Mouse (Mus musculus): ENCODE results near the gene Apom. TPM values are rescaled to one million over a fixed set of nuclear protein-coding genes. Genes with fewer than 3 reads are reported as not detected.

Gene Apom
- polyA plus RNA-seq, 1 experiment from 2014 or later, result 0.18 TPM

DNA sequence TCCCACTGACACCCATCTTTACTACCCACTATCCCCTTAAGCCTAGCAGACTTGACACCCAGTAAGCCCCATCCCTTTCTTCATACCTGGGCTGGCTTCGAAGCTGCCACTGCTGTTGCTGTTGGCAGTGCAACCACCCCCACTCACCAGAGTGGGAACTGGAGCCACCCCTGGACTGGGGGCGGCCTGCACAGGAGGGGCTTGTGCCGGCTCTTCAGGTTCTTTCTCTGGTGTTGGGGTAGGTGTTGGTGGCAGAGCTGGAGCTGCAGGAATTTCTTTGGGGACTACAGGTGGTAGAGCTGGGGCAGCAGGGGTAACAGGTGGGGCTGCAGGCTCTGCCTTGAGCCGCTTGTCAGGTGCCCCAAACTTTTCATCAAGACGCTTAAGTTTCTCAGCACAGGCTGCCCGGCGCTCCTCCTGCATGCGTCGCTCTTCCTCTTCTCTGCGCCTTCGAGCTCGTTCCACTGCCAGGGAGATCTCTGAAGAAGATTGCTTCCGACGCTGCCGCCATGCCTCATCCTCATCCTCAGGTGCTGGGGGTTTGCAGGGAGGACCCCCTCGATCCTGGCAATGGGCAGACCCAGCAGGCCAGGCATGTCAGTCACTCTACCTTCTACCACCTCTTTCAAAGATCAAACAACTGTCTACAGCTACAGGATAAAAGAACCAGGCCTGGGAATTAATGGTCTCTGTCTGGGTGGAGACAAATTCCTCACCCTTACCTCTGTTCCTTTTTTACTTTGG lies 27.2 kb upstream of the Apom start:
- DNase-seq (ENCODE audit: low spot score), result no peak

DNA sequence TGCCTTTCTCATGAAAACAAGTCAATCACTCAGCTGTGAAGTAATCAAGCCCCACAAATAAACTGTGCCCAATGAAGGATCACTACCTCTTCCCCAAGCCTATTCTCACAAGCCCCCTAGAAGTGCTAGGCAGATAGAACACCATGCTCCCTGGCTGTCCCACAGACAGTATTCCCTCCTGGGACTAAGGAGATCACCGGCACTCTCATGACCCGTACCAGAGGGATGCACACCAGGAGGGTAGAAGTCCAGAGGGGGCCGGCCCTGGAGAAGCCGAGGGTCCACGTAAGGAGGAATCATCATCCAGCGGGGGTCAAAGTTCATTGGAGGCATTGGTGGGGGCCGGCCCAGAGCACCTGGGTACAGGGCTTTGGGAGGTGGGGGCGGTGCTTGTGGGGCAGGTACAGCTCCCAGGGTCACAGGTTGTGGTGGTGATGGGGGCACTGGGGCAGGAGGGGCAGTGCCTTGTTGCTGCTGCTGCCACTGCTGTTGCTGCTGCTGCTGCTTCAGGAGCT lies 25.9 kb upstream of the Apom start:
- DNase-seq (ENCODE audit: low spot score), result no peak

DNA sequence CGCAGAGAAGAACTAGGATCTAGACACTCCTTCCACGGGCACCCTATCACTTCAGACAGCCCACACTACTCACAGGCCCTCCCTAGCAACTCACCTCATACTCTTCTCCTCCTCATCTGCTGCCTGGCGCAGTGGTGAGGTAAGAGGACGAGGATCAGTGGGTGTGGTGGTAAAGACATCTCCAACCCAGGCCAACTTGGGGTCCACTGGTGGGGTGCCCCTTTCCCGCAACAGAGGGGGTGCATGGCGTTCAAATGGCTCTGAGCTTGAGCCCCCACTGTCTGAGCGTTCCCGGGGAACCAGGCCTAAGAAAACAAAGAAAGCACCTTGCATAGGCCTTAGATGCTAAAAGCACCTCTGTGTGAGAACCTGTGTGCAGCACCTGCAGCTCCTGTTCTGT lies 25.4 kb upstream of the Apom start:
- no peak for DNase-seq (ENCODE audit: low spot score)

DNA sequence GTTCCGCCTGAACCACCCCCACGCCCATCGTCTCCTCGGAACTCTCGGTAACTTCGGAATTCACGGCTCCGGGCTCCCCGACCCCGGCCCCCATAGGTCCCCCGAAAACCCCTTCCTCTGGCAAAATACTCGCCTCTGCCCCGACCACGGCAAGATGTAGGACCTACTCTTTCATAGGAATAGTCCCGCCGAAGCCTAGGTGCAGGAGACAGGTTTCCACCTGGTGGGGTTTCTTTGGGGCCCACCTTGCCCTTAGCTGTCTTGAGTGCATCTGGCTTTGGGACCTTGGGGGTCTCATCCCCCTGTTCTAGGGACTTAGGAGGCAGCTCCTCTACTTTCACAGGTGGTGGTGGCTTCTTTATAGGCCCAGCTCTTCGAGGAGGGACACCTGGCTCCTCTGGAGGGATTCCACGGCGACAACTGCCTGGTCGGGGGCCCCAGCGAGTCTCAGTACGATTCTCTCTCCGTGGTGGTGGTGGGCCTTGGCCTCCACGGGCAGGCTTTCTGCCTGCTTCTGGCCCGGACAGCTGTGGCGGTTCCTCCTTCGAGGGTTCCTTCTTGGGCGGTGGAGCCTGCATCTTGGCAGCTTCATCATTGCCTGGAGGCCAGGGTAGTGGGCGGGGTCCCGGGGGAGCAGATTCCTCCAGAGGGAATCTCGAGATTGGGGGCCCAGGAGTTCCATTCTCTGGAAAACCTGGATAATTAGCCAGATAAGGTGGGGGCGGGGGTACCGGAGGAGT lies 24.8 kb upstream of the Apom start:
- no peak for DNase-seq (ENCODE audit: low spot score)

DNA sequence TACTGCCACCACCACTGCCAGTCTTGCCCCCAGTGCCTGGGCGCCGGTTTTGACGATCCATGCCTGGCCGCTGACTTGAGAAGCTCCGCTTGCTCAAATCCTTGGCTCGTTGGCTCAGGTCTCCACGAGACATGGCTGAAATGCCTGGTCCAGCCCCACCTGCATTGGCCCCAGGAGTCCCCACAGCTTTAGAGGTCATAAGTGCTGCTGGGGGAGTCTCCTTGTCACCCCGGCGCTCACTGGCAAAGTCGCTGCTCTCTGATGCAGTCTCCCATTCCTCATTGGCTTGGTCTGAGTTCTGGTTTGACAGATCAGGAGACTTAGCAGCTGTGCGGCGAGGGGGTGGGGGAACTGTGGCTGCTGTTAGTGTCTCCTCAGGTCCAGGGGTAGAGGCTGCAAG lies 23.6 kb upstream of the Apom start:
- no peak for DNase-seq (ENCODE audit: low spot score)

DNA sequence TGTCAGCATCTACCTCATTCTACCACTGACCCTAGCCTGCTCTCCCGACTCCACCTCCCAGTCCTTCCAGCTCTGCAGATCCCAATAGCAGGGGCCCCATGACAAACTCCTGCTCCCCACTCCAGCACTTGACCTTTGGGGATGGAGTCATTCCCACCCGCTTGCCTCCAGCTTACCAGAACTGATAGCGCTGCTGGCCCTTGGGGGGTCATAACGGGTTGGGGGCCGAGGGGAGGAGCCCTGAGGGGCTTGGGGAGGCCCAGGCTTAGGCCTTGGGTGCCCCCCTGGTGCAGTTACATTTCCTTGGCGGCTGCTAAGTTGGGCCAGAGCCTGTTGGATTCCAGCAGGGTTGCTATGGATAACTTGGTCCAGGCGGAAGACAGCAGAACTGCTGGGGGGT lies 22.8 kb upstream of the Apom start:
- DNase-seq (ENCODE audit: low spot score), result no peak

DNA sequence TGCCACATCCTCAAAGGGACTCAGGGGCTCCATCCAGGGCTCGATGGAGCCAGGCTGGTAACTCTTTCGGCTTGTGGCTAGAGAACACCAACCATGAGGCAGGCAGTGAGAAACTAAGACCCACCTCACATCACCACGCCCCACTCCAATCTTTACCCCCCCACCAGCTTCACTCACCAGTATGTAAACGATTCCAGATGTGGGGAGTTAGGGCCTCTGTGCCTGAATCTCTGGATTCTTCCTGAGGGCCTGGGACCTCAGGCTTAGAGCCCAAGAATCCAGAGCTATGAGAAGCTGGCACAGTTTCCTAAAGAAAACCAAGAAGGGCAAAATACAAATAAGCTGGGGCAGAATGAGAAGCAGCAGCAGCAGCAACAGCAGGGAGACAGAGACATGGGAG lies 22.1 kb upstream of the Apom start:
- DNase-seq (ENCODE audit: low spot score), result no peak

GRCm38 (mm10) chr17:35153077-35153476 lies 21.2 kb upstream of the Apom start:
- DNase-seq (ENCODE audit: low spot score), result no peak

- DNase-seq (ENCODE audit: low spot score), result no peak
These were observed 20.3 kb upstream of the Apom start for GRCm38 (mm10) chr17:35152121-35152520.

DNA sequence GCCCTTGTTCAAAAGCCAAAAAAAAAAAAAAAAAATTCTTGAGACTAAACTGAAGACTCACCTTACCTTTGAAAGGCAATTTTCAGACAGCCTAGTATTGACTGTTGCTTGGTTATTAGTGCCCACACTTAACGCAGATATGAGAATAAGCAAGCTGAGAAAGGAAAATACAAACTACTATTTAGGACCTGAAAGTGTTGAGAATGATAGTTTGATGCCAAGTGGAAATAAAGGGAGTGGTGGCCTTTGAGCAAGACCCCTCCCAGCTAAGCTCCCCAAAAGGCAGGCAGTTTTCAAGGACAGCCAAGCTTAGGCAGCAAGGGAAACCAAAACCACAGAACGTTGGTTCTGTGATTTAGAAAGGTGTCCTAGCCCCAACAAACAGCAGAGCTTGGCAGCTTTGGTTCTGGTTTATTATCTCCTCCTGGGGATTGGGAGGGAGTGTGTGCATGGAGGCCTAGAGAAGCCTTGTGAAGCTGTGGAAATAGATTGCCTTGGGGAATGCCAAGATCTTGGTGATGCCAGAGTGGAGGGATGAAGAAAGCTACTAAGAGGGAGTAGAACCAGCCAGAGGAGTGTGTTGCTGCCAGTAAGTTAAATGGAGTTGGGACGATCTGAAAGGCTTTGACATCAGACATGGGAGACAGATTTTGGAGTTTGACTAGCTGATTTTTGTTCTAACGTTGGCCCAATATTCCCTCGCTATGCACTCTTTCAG lies 16.2 kb upstream of the Apom start:
- no peak for DNase-seq (ENCODE audit: low spot score)

DNA sequence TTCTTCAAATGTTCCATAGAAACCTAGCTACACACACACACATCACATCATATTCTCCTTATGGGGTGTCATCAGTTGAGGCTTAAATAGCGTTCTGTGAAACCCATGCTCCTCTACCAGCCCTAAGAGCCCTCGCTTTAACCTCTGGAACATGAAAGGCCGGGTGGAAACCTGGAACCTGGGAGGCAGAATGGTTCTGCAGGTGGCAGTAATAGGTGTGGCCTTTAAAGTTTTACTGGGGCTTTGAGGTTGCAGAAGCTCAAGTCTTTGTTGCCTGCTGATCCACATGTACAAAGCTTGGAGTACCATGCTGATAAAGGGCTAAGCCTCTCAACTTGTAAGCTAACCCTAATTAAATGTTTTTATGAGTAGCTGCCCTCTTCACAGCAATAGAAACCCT lies 15.5 kb upstream of the Apom start:
- no peak for DNase-seq (ENCODE audit: low spot score)

- DNase-seq (ENCODE audit: low spot score), result no peak
These were observed 14.3 kb upstream of the Apom start for GRCm38 (mm10) chr17:35146139-35146538.

- no peak for DNase-seq (ENCODE audit: low spot score)
These were observed 10.1 kb upstream of the Apom start for GRCm38 (mm10) chr17:35141971-35142370.

- no peak for DNase-seq (ENCODE audit: low spot score)
These were observed 8.7 kb upstream of the Apom start for GRCm38 (mm10) chr17:35140490-35140996.

DNA sequence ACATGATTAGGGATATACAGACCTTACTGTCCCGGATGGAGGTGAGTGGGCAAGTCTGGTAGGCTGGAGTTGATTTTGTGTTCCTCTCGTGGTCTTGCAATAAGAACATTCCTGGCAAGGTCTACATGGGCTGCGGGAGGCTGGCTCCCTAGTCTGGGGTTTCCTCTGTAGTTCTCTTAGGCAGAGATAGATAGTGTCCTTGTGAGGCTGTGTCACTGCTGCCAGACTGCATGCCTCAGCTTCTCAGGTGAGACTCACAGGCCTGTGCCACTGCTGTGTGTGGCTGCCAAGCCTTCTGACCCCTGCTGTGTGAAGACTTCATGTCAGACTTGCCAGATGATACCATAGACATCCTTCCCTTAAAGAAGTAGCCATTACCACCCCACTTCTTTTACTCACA lies 7.4 kb upstream of the Apom start:
- DNase-seq (ENCODE audit: low spot score), result no peak

DNA sequence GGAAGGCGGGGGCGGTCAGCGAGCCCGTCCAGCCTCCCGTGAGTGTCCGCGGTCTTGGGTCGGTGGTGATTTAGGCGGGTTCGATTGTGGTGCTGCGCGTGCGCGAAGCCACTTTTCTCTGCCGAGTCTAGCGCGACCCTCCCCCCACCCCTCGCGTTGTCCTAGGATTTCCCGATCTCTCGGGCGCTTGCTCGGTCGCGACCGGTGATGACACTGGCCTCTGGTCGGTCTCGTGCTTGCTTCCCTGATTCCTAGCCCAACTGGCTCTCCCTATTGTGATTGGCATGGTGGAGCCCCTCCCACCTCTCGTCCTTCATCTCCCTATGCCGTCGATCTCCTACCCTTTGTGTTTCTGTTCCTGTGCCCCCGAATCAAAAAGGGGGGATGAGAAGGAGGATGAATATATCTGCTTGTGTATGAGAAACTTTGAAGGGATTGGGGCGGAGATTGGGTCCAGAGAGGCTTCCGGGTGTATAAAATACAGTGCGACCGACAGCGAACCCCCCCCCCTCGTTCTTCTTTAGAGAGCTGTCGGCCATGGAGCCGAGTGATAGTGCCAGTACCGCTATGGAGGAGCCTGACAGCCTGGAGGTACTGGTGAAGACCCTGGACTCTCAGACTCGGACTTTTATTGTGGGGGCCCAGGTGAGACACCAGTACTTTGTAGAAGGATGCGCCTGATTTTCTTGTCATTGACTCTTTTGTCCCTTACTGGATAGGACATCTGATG lies 3.9 kb upstream of the Apom start:
- peak; percentile 38 for DNase-seq (ENCODE audit: low spot score)

- peak; percentile 96 for DNase-seq (ENCODE audit: low spot score)
These were observed 3.1 kb upstream of the Apom start, which contains the start of gene Bag6 for GRCm38 (mm10) chr17:35134801-35135590. Gene Bag6, plus strand, starts transcription at chr17:35135178.

DNA sequence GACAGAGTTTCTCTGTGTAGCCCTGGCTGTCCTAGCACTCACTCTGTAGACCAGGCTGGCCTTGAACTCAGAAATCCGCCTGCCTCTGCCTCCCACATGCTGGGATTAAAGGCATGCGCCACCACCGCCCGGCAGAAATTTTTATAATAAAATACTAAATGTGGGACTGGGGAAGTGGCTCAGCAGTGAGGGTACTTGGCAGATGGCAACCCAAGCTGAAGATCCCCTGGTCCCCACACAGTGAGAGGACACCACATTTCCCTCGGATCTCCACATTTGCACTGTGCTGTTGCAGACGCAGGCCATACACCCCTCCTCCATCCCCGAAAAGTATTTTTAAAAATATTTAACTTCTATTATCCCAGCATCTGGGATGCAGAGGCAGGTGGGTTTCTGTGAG lies 1.7 kb upstream of the Apom start:
- no peak for DNase-seq (ENCODE audit: low spot score)

DNA sequence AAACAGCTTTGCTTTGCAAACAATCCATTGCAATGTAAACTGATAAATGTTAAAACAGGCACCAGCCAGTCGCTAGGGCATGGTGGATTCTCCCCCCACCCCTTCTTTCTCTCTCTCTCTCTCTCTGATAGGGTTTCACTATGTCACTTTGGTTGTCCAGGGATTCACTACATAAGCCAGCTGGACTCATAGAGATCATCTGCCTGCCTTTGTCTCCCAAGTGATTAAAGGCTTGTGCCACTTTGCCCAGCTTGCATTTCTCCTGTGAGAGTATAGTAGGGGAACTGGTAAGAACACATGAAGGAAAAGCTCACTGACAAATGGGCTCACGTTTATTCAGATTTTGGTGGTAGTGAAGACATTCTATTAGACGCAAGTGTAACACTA lies 317 bp upstream of the Apom start:
- DNase-seq (ENCODE audit: low spot score), result no peak

GRCm38 (mm10) chr17:35131038-35131437 lies 812 bp downstream of the Apom start:
- no peak for DNase-seq (ENCODE audit: low spot score)
